Mouse (Mus musculus): ENCODE data around the gene Laptm4a. TPM values are rescaled to one million over a fixed set of nuclear protein-coding genes. Genes with fewer than 3 reads are reported as not detected.

The Laptm4a gene
- polyA plus RNA-seq, 1 experiment = 132 TPM

GRCm38 (mm10) chr12:8947714-8948464 is 26.4 kb downstream of the Laptm4a start, which contains the start of gene Matn3:
Gene Matn3 (plus strand): TSS chr12:8947929.
- no peak for TF ChIP-seq CTCF (IDR thresholded peaks at IDR 0.05; ENCODE audit: control insufficient read depth, insufficient read depth, low read length)
- no peak for TF ChIP-seq POLR2A (IDR thresholded peaks at IDR 0.05; ENCODE audit: borderline replicate concordance, control insufficient read depth, low read depth, low read length)
- WGBS = 6% methylated on average over 42 of the region's 42 CpGs
- no peak within 1 kb of the TSS for H3K4me3 ChIP-seq (replicated peaks; ENCODE audit: control insufficient read depth, low read depth, low read length)

GRCm38 (mm10) chr12:8953136-8953535 is 31.7 kb downstream of the Laptm4a start:
- no peak overlapping the region for H3K4me3 ChIP-seq (replicated peaks; ENCODE audit: control insufficient read depth, low read depth, low read length)
- no peak for TF ChIP-seq CTCF (IDR thresholded peaks at IDR 0.05; ENCODE audit: control insufficient read depth, insufficient read depth, low read length)
- no peak for TF ChIP-seq POLR2A (IDR thresholded peaks at IDR 0.05; ENCODE audit: borderline replicate concordance, control insufficient read depth, low read depth, low read length)
- 85% methylated on average over 10 of the region's 10 CpGs for WGBS
- H3K27ac ChIP-seq (ENCODE audit: control insufficient read depth, insufficient read depth, low read depth, low read length, poor library complexity) = no peak overlapping the region
- H3K4me1 ChIP-seq (ENCODE audit: control insufficient read depth, insufficient read depth, low read length) = no peaks in the 10 kb centered on the region; the same call in 1 of the 2 replicates

More at GRCm38 (mm10) chr12:8947714-8948464, 26.4 kb downstream of the Laptm4a start, which contains the start of gene Matn3:
- Histone ChIP-seq H3K4me1 (ENCODE audit: control insufficient read depth, insufficient read depth, low read length) (no peaks in the 10 kb centered on the region; the same call in 1 of the 2 replicates), H3K27ac (ENCODE audit: control insufficient read depth, insufficient read depth, low read depth, low read length, poor library complexity) (no peak within 1 kb of the TSS)

GRCm38 (mm10) chr12:8954161-8954561 is 32.7 kb downstream of the Laptm4a start:
- TF ChIP-seq CTCF (IDR thresholded peaks at IDR 0.05; ENCODE audit: control insufficient read depth, insufficient read depth, low read length) (no peak), POLR2A (IDR thresholded peaks at IDR 0.05; ENCODE audit: borderline replicate concordance, control insufficient read depth, low read depth, low read length) (no peak)
- no peak overlapping the region for H3K4me3 ChIP-seq (replicated peaks; ENCODE audit: control insufficient read depth, low read depth, low read length)
- 84% methylated on average over 9 of the region's 9 CpGs for WGBS

GRCm38 (mm10) chr12:8961607-8962316 is 40.3 kb downstream of the Laptm4a start:
- H3K4me3 ChIP-seq (replicated peaks; ENCODE audit: control insufficient read depth, low read depth, low read length) = no peak overlapping the region
- 82% methylated on average over 9 of the region's 9 CpGs for WGBS
- TF ChIP-seq CTCF (IDR thresholded peaks at IDR 0.05; ENCODE audit: control insufficient read depth, insufficient read depth, low read length) = no peak
- no peak for TF ChIP-seq POLR2A (IDR thresholded peaks at IDR 0.05; ENCODE audit: borderline replicate concordance, control insufficient read depth, low read depth, low read length)
- H3K4me1 ChIP-seq (ENCODE audit: control insufficient read depth, insufficient read depth, low read length) = no peaks in the 10 kb centered on the region
- H3K27ac ChIP-seq (ENCODE audit: control insufficient read depth, insufficient read depth, low read depth, low read length, poor library complexity) = no peak overlapping the region

More at GRCm38 (mm10) chr12:8954161-8954561, 32.7 kb downstream of the Laptm4a start:
- Histone ChIP-seq H3K27ac (ENCODE audit: control insufficient read depth, insufficient read depth, low read depth, low read length, poor library complexity) (no peak overlapping the region), H3K4me1 (ENCODE audit: control insufficient read depth, insufficient read depth, low read length) (no peaks in the 10 kb centered on the region; the same call in 1 of the 2 replicates)

- Histone ChIP-seq H3K4me1 (ENCODE audit: control insufficient read depth, insufficient read depth, low read length) (no peaks in the 10 kb centered on the region), H3K27ac (ENCODE audit: control insufficient read depth, insufficient read depth, low read depth, low read length, poor library complexity) (no peak overlapping the region), H3K4me3 (replicated peaks; ENCODE audit: control insufficient read depth, low read depth, low read length) (no peak overlapping the region)
- WGBS = 20% methylated on average over 9 of the region's 9 CpGs
- no peak for TF ChIP-seq CTCF (IDR thresholded peaks at IDR 0.05; ENCODE audit: control insufficient read depth, insufficient read depth, low read length)
- no peak for TF ChIP-seq POLR2A (IDR thresholded peaks at IDR 0.05; ENCODE audit: borderline replicate concordance, control insufficient read depth, low read depth, low read length)
These were observed 48.4 kb downstream of the Laptm4a start for GRCm38 (mm10) chr12:8969828-8970227.

- Histone ChIP-seq H3K4me3 (replicated peaks; ENCODE audit: control insufficient read depth, low read depth, low read length) (peak within 1 kb of the TSS; percentile 54), H3K27ac (ENCODE audit: control insufficient read depth, insufficient read depth, low read depth, low read length, poor library complexity) (no peak within 1 kb of the TSS), H3K4me1 (ENCODE audit: control insufficient read depth, insufficient read depth, low read length) (no peaks in the 10 kb centered on the region)
- no peak for TF ChIP-seq CTCF (IDR thresholded peaks at IDR 0.05; ENCODE audit: control insufficient read depth, insufficient read depth, low read length)
- TF ChIP-seq POLR2A (IDR thresholded peaks at IDR 0.05; ENCODE audit: borderline replicate concordance, control insufficient read depth, low read depth, low read length) = no peak
- WGBS = under 1% methylated on average over 45 of the region's 45 CpGs
These were observed 52.5 kb downstream of the Laptm4a start, which contains the start of gene Wdr35 for GRCm38 (mm10) chr12:8973820-8974465. Gene Wdr35 (plus strand): TSS chr12:8973892.

- 89% methylated on average over 3 of the region's 3 CpGs for WGBS
- no peak overlapping the region for H3K27ac ChIP-seq (ENCODE audit: control insufficient read depth, insufficient read depth, low read depth, low read length, poor library complexity)
- H3K4me1 ChIP-seq (ENCODE audit: control insufficient read depth, insufficient read depth, low read length) = no peaks in the 10 kb centered on the region
- no peak overlapping the region for H3K4me3 ChIP-seq (replicated peaks; ENCODE audit: control insufficient read depth, low read depth, low read length)
- TF ChIP-seq CTCF (IDR thresholded peaks at IDR 0.05; ENCODE audit: control insufficient read depth, insufficient read depth, low read length) = no peak
- TF ChIP-seq POLR2A (IDR thresholded peaks at IDR 0.05; ENCODE audit: borderline replicate concordance, control insufficient read depth, low read depth, low read length) = no peak
These were observed 53.6 kb downstream of the Laptm4a start for GRCm38 (mm10) chr12:8975076-8975475.

Other genes starting within 250 kb of the Laptm4a start
- 26.8 and 34.7 TPM in 2 replicates for gene Pum2, start 247.5 kb upstream of the Laptm4a start, polyA plus RNA-seq (2011; ENCODE audit: insufficient read depth, insufficient read length, low replicate concordance, missing spikeins)
- gene Sdc1, start 150.3 kb upstream of the Laptm4a start, polyA plus RNA-seq (2011; ENCODE audit: insufficient read depth, insufficient read length, low replicate concordance, missing spikeins) = 3.4 and 13.1 TPM in 2 replicates
- gene Matn3, start 26.3 kb downstream of the Laptm4a start, polyA plus RNA-seq (2011; ENCODE audit: insufficient read depth, insufficient read length, low replicate concordance, missing spikeins) = 0.67 TPM in 1 of 2 replicates, not detected in the other
- 1.3 and 7.5 TPM in 2 replicates for gene Wdr35, start 52.2 kb downstream of the Laptm4a start, polyA plus RNA-seq (2011; ENCODE audit: insufficient read depth, insufficient read length, low replicate concordance, missing spikeins)
- 1.9 and 4.1 TPM in 2 replicates for gene Ttc32, start 108.3 kb downstream of the Laptm4a start, polyA plus RNA-seq (2011; ENCODE audit: insufficient read depth, insufficient read length, low replicate concordance, missing spikeins)

Measured in bone marrow, adult 2 months (tissue).